Mouse (Mus musculus) adrenal gland, postnatal 10 days (tissue): ENCODE results near the gene Ddx49. TPM values are rescaled to one million over a fixed set of nuclear protein-coding genes. Genes with fewer than 3 reads are reported as not detected.
A peak's percentile ranks its signal among the peaks of the same experiment; 100 is the strongest.

Source experiments
- DNase-seq: peaks from one replicate; pipeline ENCODE4 v3.0.0; 2021; ENCODE audit warnings: mixed read lengths
- total RNA-seq, 2 experiments: library from RNA; stranded (reverse); gene quantifications; 2 replicates each; pipeline ENCODE4 v1.2.3; 2021

Ddx49 gene
- total RNA-seq, 2 experiments from 2014 or later, result 63.4 to 67.7 TPM

- DNase-seq, result no peak
Measured at GRCm38 (mm10) chr8:70267674-70268073, 34.6 kb downstream of the Ddx49 start.

- DNase-seq, result no peak
Measured at GRCm38 (mm10) chr8:70259043-70259442, 43.2 kb downstream of the Ddx49 start.

- DNase-seq, result no peak
Measured at GRCm38 (mm10) chr8:70258600-70258999, 43.7 kb downstream of the Ddx49 start.

- DNase-seq, result no peak
Measured at GRCm38 (mm10) chr8:70257456-70257855, 44.8 kb downstream of the Ddx49 start.

GRCm38 (mm10) chr8:70254628-70255027 is 47.7 kb downstream of the Ddx49 start:
- no peak for DNase-seq

- no peak for DNase-seq
Measured at GRCm38 (mm10) chr8:70247841-70248240, 54.4 kb downstream of the Ddx49 start.

- peak; percentile 49 for DNase-seq
Measured at GRCm38 (mm10) chr8:70246622-70247021, 55.7 kb downstream of the Ddx49 start.

Other genes with a start within 250 kb of the Ddx49 start
- gene Tm6sf2, start 229.6 kb downstream of the Ddx49 start, total RNA-seq, result 1 to 10 TPM; 4.3 to 9.3 TPM
- gene Hapln4, start 219.0 kb downstream of the Ddx49 start, total RNA-seq, result under 1 TPM; 0.24 to 0.36 TPM
- 1 to 10 TPM in 1 of 2 experiments, under 1 TPM in 1; 0.81 to 1.2 TPM for gene Ncan, start 181.6 kb downstream of the Ddx49 start, total RNA-seq
- gene Nr2c2ap, start 171.2 kb downstream of the Ddx49 start, total RNA-seq, result 10 to 100 TPM; 15.7 to 16.1 TPM
- 10 to 100 TPM; 18.0 to 23.9 TPM for gene Rfxank, start 163.3 kb downstream of the Ddx49 start, total RNA-seq
- gene Borcs8, start 163.0 kb downstream of the Ddx49 start, total RNA-seq, result 10 to 100 TPM; 45.0 to 48.5 TPM
- gene Mef2b, start 162.8 kb downstream of the Ddx49 start, total RNA-seq, result under 1 TPM; 0.36 to 0.54 TPM
- 10 to 100 TPM; 43.1 to 47.0 TPM for gene Tmem161a, start 130.1 kb downstream of the Ddx49 start, total RNA-seq
- gene Slc25a42, start 90.2 kb downstream of the Ddx49 start, total RNA-seq, result 100 to 1,000 TPM; 124 to 184 TPM
- gene Sugp2, start 68.3 kb downstream of the Ddx49 start, total RNA-seq, result 10 to 100 TPM; 28.9 to 48.5 TPM
- 10 to 100 TPM; 11.2 to 13.2 TPM for gene Armc6, start 68.0 kb downstream of the Ddx49 start, total RNA-seq
- gene Homer3, start 19.7 kb downstream of the Ddx49 start, total RNA-seq, result 10 to 100 TPM; 23.8 to 33.3 TPM
- gene Cope, start within 50 bp of the Ddx49 start, total RNA-seq, result 100 to 1,000 TPM; 203 to 216 TPM
- gene Cers1, start 13.3 kb upstream of the Ddx49 start, total RNA-seq, result 1 to 10 TPM; 2.3 to 3.7 TPM
- gene Gdf1, start 27.3 kb upstream of the Ddx49 start, total RNA-seq, result 1 to 10 TPM in 1 of 2 experiments, under 1 TPM in 1; 0.88 to 1.2 TPM
- 10 to 100 TPM; 49.1 to 51.4 TPM for gene Upf1, start 50.8 kb upstream of the Ddx49 start, total RNA-seq
- gene Comp, start 71.1 kb upstream of the Ddx49 start, total RNA-seq, result 1 to 10 TPM in 1 of 2 experiments, under 1 TPM in 1; 0.97 to 2.0 TPM
- 10 to 100 TPM; 14.1 to 19.4 TPM for gene Crtc1, start 137.1 kb upstream of the Ddx49 start, total RNA-seq
- gene Klhl26, start 174.5 kb upstream of the Ddx49 start, total RNA-seq, result 10 to 100 TPM; 14.0 to 15.1 TPM
- 1 to 10 TPM; 2.9 to 4.5 TPM for gene Tmem59l, start 184.9 kb upstream of the Ddx49 start, total RNA-seq
- under 1 TPM; 0.21 to 0.42 TPM for gene Crlf1, start 190.7 kb upstream of the Ddx49 start, total RNA-seq
- 100 to 1,000 TPM; 121 to 130 TPM for gene Rex1bd, start 204.3 kb upstream of the Ddx49 start, total RNA-seq
- 1,000 to 10,000 TPM; 1,751 to 1,916 TPM for gene Uba52, start 208.3 kb upstream of the Ddx49 start, total RNA-seq
- 100 to 1,000 TPM; 226 to 250 TPM for gene Fkbp8, start 225.2 kb upstream of the Ddx49 start, total RNA-seq
- gene Kxd1, start 225.5 kb upstream of the Ddx49 start, total RNA-seq, result 10 to 100 TPM; 84.0 to 97.4 TPM
- gene Ell, start 237.0 kb upstream of the Ddx49 start, total RNA-seq, result 10 to 100 TPM; 22.2 to 26.3 TPM